Comparison of ENCODE assay signal across 7 mouse cellular contexts in genomic region chr11:96968476-96968875, GRCm38 (mm10). TPM values are rescaled to one million over a fixed set of nuclear protein-coding genes. Genes with fewer than 3 reads are reported as not detected.
DNase-seq lines count a peak whose midpoint lies in the region; ATAC-seq and TF ChIP-seq lines count a peak whose summit lies in the region.

No protein-coding gene starts in this region.

- H3K9ac ChIP-seq in kidney, postnatal 0 days (ENCODE audit: low read depth, low read length): 0 out of 2 replicates have a peak overlapping the region, but pooled peaks have one; percentile 18
- peak overlapping the region; percentile 55 for H3K9ac ChIP-seq in heart, embryonic 13.5 days

- peaks cover 21% of the 10 kb centered on the region for H3K4me1 ChIP-seq in kidney, postnatal 0 days (replicated peaks; ENCODE audit: insufficient read depth, low read length)
- peaks cover 39% of the 10 kb centered on the region for H3K4me1 ChIP-seq in embryonic fibroblast, embryonic 13.5 days (ENCODE audit: control insufficient read depth, insufficient read depth, low read length)
- H3K4me1 ChIP-seq in heart, embryonic 13.5 days: peaks cover 70% of the 10 kb centered on the region

- ATAC-seq in kidney, postnatal 0 days (replicated peaks; ENCODE audit: low FRiP score, low read depth): no peak
- ATAC-seq in heart, embryonic 13.5 days (ENCODE audit: extremely low read depth, insufficient number of reproducible peaks, low FRiP score, low TSS enrichment): no peak

- WGBS in kidney, postnatal 0 days: 53% methylated on average over 6 of the region's 6 CpGs
- WGBS in heart, embryonic 13.5 days: 25% methylated on average over 6 of the region's 6 CpGs

- no peak for DNase-seq in kidney, postnatal 0 days (ENCODE audit: low spot score)
- DNase-seq in kidney, postnatal 10 days: no peak
- peak; percentile 25 for DNase-seq in lung, postnatal 36 days
- no peak for DNase-seq in thymus, postnatal 25 days
- no peak for DNase-seq in thymus, postnatal 36 days

- peak overlapping the region; percentile 89; the same call in 1 of the 2 replicates for H3K27ac ChIP-seq in kidney, postnatal 0 days
- H3K27ac ChIP-seq in embryonic fibroblast, embryonic 13.5 days (ENCODE audit: insufficient read depth, low read length): peak overlapping the region; percentile 97
- H3K27ac ChIP-seq in heart, embryonic 13.5 days (replicated peaks): peak overlapping the region; percentile 99

- no peak overlapping the region for H3K4me2 ChIP-seq in kidney, postnatal 0 days (ENCODE audit: low read length)
- peak overlapping the region; percentile 59 for H3K4me2 ChIP-seq in heart, embryonic 13.5 days

- no peaks in the 10 kb centered on the region for H3K27me3 ChIP-seq in kidney, postnatal 0 days (ENCODE audit: insufficient read depth, low read length)
- H3K27me3 ChIP-seq in heart, embryonic 13.5 days (replicated peaks): no peaks in the 10 kb centered on the region

- TF ChIP-seq CTCF in kidney, postnatal 0 days (IDR thresholded peaks at IDR 0.05; ENCODE audit: low read depth): no peak
- TF ChIP-seq CTCF in embryonic fibroblast, embryonic 13.5 days (IDR thresholded peaks at IDR 0.05; ENCODE audit: borderline replicate concordance, insufficient read depth, low read length): no peak

- no peaks in the 10 kb centered on the region for H3K9me3 ChIP-seq in kidney, postnatal 0 days (replicated peaks; ENCODE audit: low read length)
- no peaks in the 10 kb centered on the region for H3K9me3 ChIP-seq in heart, embryonic 13.5 days

- H3K4me3 ChIP-seq in kidney, postnatal 0 days (replicated peaks; ENCODE audit: low read depth, low read length): no peak overlapping the region
- no peak overlapping the region for H3K4me3 ChIP-seq in embryonic fibroblast, embryonic 13.5 days (ENCODE audit: insufficient read depth, low read length)
- H3K4me3 ChIP-seq in heart, embryonic 13.5 days: 0 out of 2 replicates have a peak overlapping the region, but pooled peaks have one; percentile 4

- no peaks in the 10 kb centered on the region for H3K36me3 ChIP-seq in kidney, postnatal 0 days (ENCODE audit: insufficient read depth, low read length)
- 0 out of 2 replicates have a peak, but pooled peaks cover 3% of the 10 kb centered on the region for H3K36me3 ChIP-seq in heart, embryonic 13.5 days

- TF ChIP-seq POLR2A in embryonic fibroblast, embryonic 13.5 days (IDR thresholded peaks at IDR 0.05; ENCODE audit: low read depth, low read length): no peak

RNA-seq across cellular contexts. Expression of gene Sp2, which starts 14.3 kb away (rescaled TPM):
- 16.3 and 16.4 TPM in 2 replicates for polyA plus RNA-seq in kidney, postnatal 0 days (2015; fragmentation: Nextera tagmentation; extraction: Ambion mirVana)
- 11.9 and 12.3 TPM in 2 replicates for polyA plus RNA-seq in embryonic fibroblast, embryonic 13.5 days (2011; ENCODE audit: insufficient read length, low read depth, missing spikeins)
- polyA plus RNA-seq in heart, embryonic 13.5 days (2015; fragmentation: Nextera tagmentation; extraction: Ambion mirVana): 15.8 and 17.8 TPM in 2 replicates

RNA-seq across cellular contexts. Expression of gene Pnpo, which starts 24.7 kb away (rescaled TPM):
- 31.7 and 33.2 TPM in 2 replicates for polyA plus RNA-seq in kidney, postnatal 0 days (2015; fragmentation: Nextera tagmentation; extraction: Ambion mirVana)
- 6.8 and 8.3 TPM in 2 replicates for polyA plus RNA-seq in embryonic fibroblast, embryonic 13.5 days (2011; ENCODE audit: insufficient read length, low read depth, missing spikeins)
- polyA plus RNA-seq in heart, embryonic 13.5 days (2015; fragmentation: Nextera tagmentation; extraction: Ambion mirVana): 53.3 and 55.6 TPM in 2 replicates

RNA-seq across cellular contexts. Expression of gene Prr15l, which starts 40.6 kb away (rescaled TPM):
- polyA plus RNA-seq in kidney, postnatal 0 days (2015; fragmentation: Nextera tagmentation; extraction: Ambion mirVana): 76.5 and 88.2 TPM in 2 replicates
- not detected in 2 replicates for polyA plus RNA-seq in embryonic fibroblast, embryonic 13.5 days (2011; ENCODE audit: insufficient read length, low read depth, missing spikeins)
- 0.79 and 1.0 TPM in 2 replicates for polyA plus RNA-seq in heart, embryonic 13.5 days (2015; fragmentation: Nextera tagmentation; extraction: Ambion mirVana)

RNA-seq across cellular contexts. Expression of gene Sp6, which starts 44.7 kb away (rescaled TPM):
- polyA plus RNA-seq in kidney, postnatal 0 days (2015; fragmentation: Nextera tagmentation; extraction: Ambion mirVana): 1.5 and 2.0 TPM in 2 replicates
- 0.33 and 0.35 TPM in 2 replicates for polyA plus RNA-seq in embryonic fibroblast, embryonic 13.5 days (2011; ENCODE audit: insufficient read length, low read depth, missing spikeins)
- polyA plus RNA-seq in heart, embryonic 13.5 days (2015; fragmentation: Nextera tagmentation; extraction: Ambion mirVana): 0.18 and 0.21 TPM in 2 replicates

RNA-seq across cellular contexts. Expression of gene Cdk5rap3, which starts 52.2 kb away (rescaled TPM):
- 77.8 and 81.6 TPM in 2 replicates for polyA plus RNA-seq in kidney, postnatal 0 days (2015; fragmentation: Nextera tagmentation; extraction: Ambion mirVana)
- polyA plus RNA-seq in embryonic fibroblast, embryonic 13.5 days (2011; ENCODE audit: insufficient read length, low read depth, missing spikeins): 47.6 and 55.7 TPM in 2 replicates
- polyA plus RNA-seq in heart, embryonic 13.5 days (2015; fragmentation: Nextera tagmentation; extraction: Ambion mirVana): 50.4 and 52.4 TPM in 2 replicates

Comparison
In these comparisons a context has a peak if more than half of its experiments do, and no peak if none do; other contexts are left out.
1. RNA of gene Prr15l, which starts 40.6 kb away (polyA plus RNA-seq): 76.5 to 88.2 TPM in kidney, postnatal 0 days; 0.79 to 1.0 TPM in heart, embryonic 13.5 days and not detected in embryonic fibroblast, embryonic 13.5 days; every median in the first group is over 10 times any median in the second.
2. Peak in every context shown above with its lines, with median percentiles within 50 percentile points of each other: H3K27ac ChIP-seq.